ENCODE assay signal across 32 mouse cellular contexts in the genomic region with DNA sequence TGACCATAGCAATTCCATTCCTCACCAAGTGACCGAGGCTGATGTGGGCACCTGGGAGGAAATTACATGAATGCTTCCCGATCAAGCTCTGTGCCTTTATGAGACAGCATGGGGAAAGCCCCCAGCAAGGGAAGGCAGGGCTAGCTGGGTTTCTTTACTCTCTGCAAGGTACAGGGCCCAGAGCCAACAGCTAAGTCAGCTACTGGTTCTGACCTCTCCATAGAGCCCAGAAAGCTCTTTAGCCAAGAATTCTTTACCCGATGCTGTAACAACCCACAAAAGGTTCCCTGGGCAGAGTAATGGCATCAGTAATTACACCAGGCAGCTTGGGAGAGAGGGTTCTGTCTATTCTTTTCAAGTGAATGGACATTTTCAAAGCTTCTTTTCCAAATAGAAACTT.
A peak's percentile ranks its signal among the peaks of the same experiment; 100 is the strongest.
DNase-seq lines count a peak whose midpoint lies in the region; ATAC-seq and TF ChIP-seq lines count a peak whose summit lies in the region.
"Had no signal": no experiment of that assay in that cellular context is flagged by ENCODE, and none has a peak within 500 bp of the region (broad histone marks: within the 10 kb centered on the region; RNA-seq: fewer than 3 reads in every experiment).

No protein-coding gene starts in this region.

- no peaks in the 10 kb centered on the region for H3K9me3 ChIP-seq in hindbrain, embryonic 16.5 days (ENCODE audit: control insufficient read depth, low read length)
- H3K9me3 ChIP-seq in hindbrain, embryonic 10.5 days = no peaks in the 10 kb centered on the region
- H3K9me3 ChIP-seq in liver, postnatal 0 days (ENCODE audit: low read length) = no peaks in the 10 kb centered on the region
- H3K9me3 ChIP-seq: embryonic facial prominence, embryonic 10.5 days; embryonic facial prominence, embryonic 15.5 days; forebrain, embryonic 13.5 days; heart, embryonic 15.5 days; hindbrain, embryonic 13.5 days; intestine, embryonic 15.5 days; limb, embryonic 12.5 days; liver, embryonic 15.5 days; lung, embryonic 15.5 days; megakaryocyte, embryonic 14.5 days; midbrain, embryonic 13.5 days; neural tube, embryonic 12.5 days had no signal

- ATAC-seq in hindbrain, embryonic 16.5 days = peak; percentile 59
- peak; percentile 56 for ATAC-seq in liver, postnatal 0 days
- ATAC-seq: CD4-positive, CD25-positive, alpha-beta regulatory T cell, adult 4 months; forebrain, embryonic 13.5 days; intestine, embryonic 15.5 days; midbrain, embryonic 13.5 days had no signal

- H3K9ac ChIP-seq in hindbrain, embryonic 16.5 days (ENCODE audit: low read depth, low read length) = no peak overlapping the region
- no peak overlapping the region for H3K9ac ChIP-seq in liver, postnatal 0 days (replicated peaks)
- H3K9ac ChIP-seq: embryonic facial prominence, embryonic 15.5 days; forebrain, embryonic 13.5 days; heart, embryonic 15.5 days; hindbrain, embryonic 13.5 days; intestine, embryonic 15.5 days; limb, embryonic 12.5 days; liver, embryonic 15.5 days; lung, embryonic 15.5 days; midbrain, embryonic 13.5 days; neural tube, embryonic 12.5 days had no signal

- no peak for TF ChIP-seq EP300 in liver, postnatal 0 days (IDR thresholded peaks at IDR 0.05; ENCODE audit: low read depth)

- H3K4me1 ChIP-seq in hindbrain, embryonic 16.5 days (ENCODE audit: control insufficient read depth, insufficient read depth, low read depth, low read length) = no peaks in the 10 kb centered on the region
- H3K4me1 ChIP-seq in hindbrain, embryonic 10.5 days (replicated peaks) = peaks cover 17% of the 10 kb centered on the region
- peaks cover 5% of the 10 kb centered on the region; the same call in 1 of the 2 replicates for H3K4me1 ChIP-seq in liver, postnatal 0 days (ENCODE audit: insufficient read depth)
- H3K4me1 ChIP-seq: embryonic facial prominence, embryonic 10.5 days; forebrain, embryonic 13.5 days; heart, embryonic 15.5 days; intestine, embryonic 15.5 days; limb, embryonic 12.5 days; liver, embryonic 15.5 days; lung, embryonic 15.5 days; megakaryocyte, embryonic 14.5 days; neural tube, embryonic 12.5 days had no signal

- no peak for TF ChIP-seq CTCF in liver, postnatal 0 days (IDR thresholded peaks at IDR 0.05; ENCODE audit: low read depth)

- no peak for DNase-seq in hindbrain, embryonic 10.5 days (ENCODE audit: low spot score)
- peak; percentile 1 for DNase-seq in lung, postnatal 36 days
- DNase-seq in lung, postnatal 4 days = no peak
- peak; percentile 16 for DNase-seq in NIH3T3 (ENCODE audit: low read depth)
- DNase-seq in liver, postnatal 0 days = peak; percentile 28
- no peak for DNase-seq in layer of hippocampus, adult 9-11 months
- DNase-seq in right cerebral cortex, postnatal 36 days (ENCODE audit: low spot score in 2 of 2) = no peak
- DNase-seq: adrenal gland, adult 8-10 months; cerebellum, adult 8-10 months; cerebellum, postnatal 25 days; gastrocnemius, postnatal 14 days; kidney, adult 2 months; kidney, postnatal 4 days; retina, postnatal 1 day; right cerebral cortex, postnatal 4 days; thymus, adult 2 months; thymus, postnatal 36 days had no signal

- peaks cover 4% of the 10 kb centered on the region; the same call in 1 of the 2 replicates for H3K27me3 ChIP-seq in hindbrain, embryonic 16.5 days (replicated peaks; ENCODE audit: control insufficient read depth, insufficient read depth, low read length)
- 0 out of 2 replicates have a peak, but pooled peaks cover 3% of the 10 kb centered on the region for H3K27me3 ChIP-seq in hindbrain, embryonic 10.5 days (ENCODE audit: insufficient read depth, poor library complexity, severe bottlenecking)
- no peaks in the 10 kb centered on the region for H3K27me3 ChIP-seq in liver, postnatal 0 days (ENCODE audit: insufficient read depth, low read length)
- H3K27me3 ChIP-seq: heart, embryonic 15.5 days; liver, embryonic 15.5 days; lung, embryonic 15.5 days; megakaryocyte, embryonic 14.5 days had no signal

- 33% methylated on average over 3 of the region's 3 CpGs for WGBS in hindbrain, embryonic 16.5 days
- WGBS in hindbrain, embryonic 10.5 days = 70% methylated on average over 3 of the region's 3 CpGs
- 55% methylated on average over 3 of the region's 3 CpGs for WGBS in liver, postnatal 0 days (ENCODE audit: insufficient replicate concordance)

- H3K27ac ChIP-seq in hindbrain, embryonic 16.5 days (ENCODE audit: low read depth, low read length) = no peak overlapping the region
- H3K27ac ChIP-seq in hindbrain, embryonic 10.5 days = no peak overlapping the region
- H3K27ac ChIP-seq in liver, postnatal 0 days (ENCODE audit: low read depth) = no peak overlapping the region
- H3K27ac ChIP-seq: embryonic facial prominence, embryonic 10.5 days; embryonic facial prominence, embryonic 15.5 days; forebrain, embryonic 13.5 days; heart, embryonic 15.5 days; hindbrain, embryonic 13.5 days; intestine, embryonic 15.5 days; kidney, postnatal 0 days; limb, embryonic 12.5 days; liver, embryonic 15.5 days; lung, embryonic 15.5 days; midbrain, embryonic 13.5 days; neural tube, embryonic 12.5 days had no signal

- no peak overlapping the region for H3K4me2 ChIP-seq in hindbrain, embryonic 16.5 days (ENCODE audit: low read length)
- H3K4me2 ChIP-seq in liver, postnatal 0 days (ENCODE audit: low read depth, low read length) = 0 out of 2 replicates have a peak overlapping the region, but pooled peaks have one; percentile 32
- H3K4me2 ChIP-seq: embryonic facial prominence, embryonic 15.5 days; forebrain, embryonic 13.5 days; heart, embryonic 15.5 days; hindbrain, embryonic 13.5 days; intestine, embryonic 15.5 days; limb, embryonic 12.5 days; liver, embryonic 15.5 days; lung, embryonic 15.5 days; midbrain, embryonic 13.5 days; neural tube, embryonic 12.5 days had no signal

- no peak overlapping the region for H3K4me3 ChIP-seq in hindbrain, embryonic 16.5 days (ENCODE audit: low read length)
- no peak overlapping the region for H3K4me3 ChIP-seq in hindbrain, embryonic 10.5 days
- no peak overlapping the region for H3K4me3 ChIP-seq in liver, postnatal 0 days (ENCODE audit: low read depth, low read length)
- H3K4me3 ChIP-seq: embryonic facial prominence, embryonic 10.5 days; embryonic facial prominence, embryonic 15.5 days; forebrain, embryonic 13.5 days; heart, embryonic 15.5 days; hindbrain, embryonic 13.5 days; intestine, embryonic 15.5 days; limb, embryonic 12.5 days; liver, embryonic 15.5 days; lung, embryonic 15.5 days; megakaryocyte, embryonic 14.5 days; midbrain, embryonic 13.5 days; neural tube, embryonic 12.5 days had no signal

- H3K36me3 ChIP-seq in hindbrain, embryonic 16.5 days (ENCODE audit: control insufficient read depth, insufficient read depth, low read length) = no peaks in the 10 kb centered on the region
- H3K36me3 ChIP-seq in hindbrain, embryonic 10.5 days = no peaks in the 10 kb centered on the region
- no peaks in the 10 kb centered on the region for H3K36me3 ChIP-seq in liver, postnatal 0 days (replicated peaks; ENCODE audit: insufficient read depth, low read length)
- H3K36me3 ChIP-seq: embryonic facial prominence, embryonic 10.5 days; embryonic facial prominence, embryonic 15.5 days; heart, embryonic 15.5 days; hindbrain, embryonic 13.5 days; intestine, embryonic 15.5 days; limb, embryonic 12.5 days; liver, embryonic 15.5 days; lung, embryonic 15.5 days; midbrain, embryonic 13.5 days; neural tube, embryonic 12.5 days had no signal

Comparison
In these comparisons a context has a peak if more than half of its experiments do, and no peak if none do; other contexts are left out.
1. DNase-seq: peak in lung, postnatal 36 days (single experiment), NIH3T3 (single experiment) and liver, postnatal 0 days (single experiment); none in hindbrain, embryonic 10.5 days (single experiment), lung, postnatal 4 days (0 of 2), layer of hippocampus, adult 9-11 months (single experiment) and right cerebral cortex, postnatal 36 days (0 of 2).